Mouse (Mus musculus) megakaryocyte, embryonic 14.5 days (primary cell): ENCODE results near the gene Lonp2.

Experiments used
- FLI1 ChIP-seq: IDR thresholded peaks from 2 replicates; pipeline ENCODE4 v1.6.1; 2012; ENCODE audit warnings: low read length, inconsistent platforms, mixed read lengths
- GATA1 ChIP-seq: IDR thresholded peaks from 3 replicates; pipeline ENCODE4 v1.6.1; 2012; ENCODE audit warnings: mixed read lengths, low read length, inconsistent platforms, borderline replicate concordance

- TF ChIP-seq GATA1 (no peak), FLI1 (no peak)
These were observed 134.8 kb downstream of the Lonp2 start for GRCm38 (mm10) chr8:86758651-86759050.
